ENCODE assay signal across 8 mouse cellular contexts in genomic region chr5:115133358-115134066, GRCm38 (mm10). TPM values are rescaled to one million over a fixed set of nuclear protein-coding genes. Genes with fewer than 3 reads are reported as not detected.
DNase-seq lines count a peak whose midpoint lies in the region; ATAC-seq and TF ChIP-seq lines count a peak whose summit lies in the region.

No protein-coding gene starts in this region.

- TF ChIP-seq CTCF in CH12.LX (conservative IDR thresholded peaks at IDR 0.05 in 1 of 2, IDR thresholded peaks at IDR 0.05 in 1 of 2; ENCODE audit: low read depth in 2 of 2, low read length in 2 of 2) = no peak

- no peak for ATAC-seq in heart, embryonic 16.5 days (replicated peaks; ENCODE audit: extremely low read depth, insufficient read depth, low FRiP score)
- 0 out of 2 replicates have a peak, but pooled peaks have one; percentile 26 for ATAC-seq in megakaryocyte, adult 5-6 weeks (ENCODE audit: poor library complexity, severe bottlenecking)

- in situ Hi-C loops in CH12.LX (cut with MboI; ENCODE audit: low pct_ligation_motif_present, low pct_unique_long_range_greater_than_20kb, low sequenced_read_pairs) = no loop called here

- peak overlapping the region; percentile 79; the same call in 1 of the 2 replicates for H3K27ac ChIP-seq in CH12.LX (ENCODE audit: insufficient read depth, low read depth)
- no peak overlapping the region for H3K27ac ChIP-seq in heart, embryonic 16.5 days (ENCODE audit: low read length)

- dilution Hi-C loops in CH12.LX (cut with MboI; ENCODE audit: extremely low pct_ligation_motif_present, extremely low pct_unique_long_range_greater_than_20kb, low sequenced_read_pairs) = no loop called here

- 69% methylated on average over 6 of the region's 6 CpGs for WGBS in heart, embryonic 16.5 days

- peak overlapping the region; percentile 78 to 90 (median 83) for H3K4me3 ChIP-seq in CH12.LX (replicated peaks in 1 of 3; ENCODE audit: low read depth in 2 of 3, low read length in 2 of 3, poor library complexity in 1 of 3)
- peak overlapping the region; percentile 72 for H3K4me3 ChIP-seq in heart, embryonic 16.5 days (ENCODE audit: low read length)

- H3K9ac ChIP-seq in CH12.LX (ENCODE audit: insufficient read depth, low read depth) = peak overlapping the region; percentile 83
- H3K9ac ChIP-seq in heart, embryonic 16.5 days (ENCODE audit: low read length) = peak overlapping the region; percentile 84

- peak; percentile 85 for TF ChIP-seq EP300 in CH12.LX (IDR thresholded peaks at IDR 0.05; ENCODE audit: low read length)

- peaks cover 8% of the 10 kb centered on the region for H3K27me3 ChIP-seq in CH12.LX (replicated peaks)
- H3K27me3 ChIP-seq in heart, embryonic 16.5 days (ENCODE audit: control insufficient read depth, insufficient read depth, low read length) = 0 out of 2 replicates have a peak, but pooled peaks cover 3% of the 10 kb centered on the region

- H3K79me2 ChIP-seq in CH12.LX (replicated peaks; ENCODE audit: control insufficient read depth, extremely low read depth, insufficient read depth, poor library complexity, severe bottlenecking) = peaks cover 19% of the 10 kb centered on the region; the same call in 1 of the 2 replicates

- H3K36me3 ChIP-seq in CH12.LX (replicated peaks in 1 of 2; ENCODE audit: control insufficient read depth in 1 of 2, insufficient read depth in 1 of 2, low read length in 1 of 2) = peaks cover 12 to 26% of the 10 kb centered on the region in 2 experiments
- peaks cover 6% of the 10 kb centered on the region; the same call in 1 of the 2 replicates for H3K36me3 ChIP-seq in heart, embryonic 16.5 days (ENCODE audit: control insufficient read depth, insufficient read depth)

- no peak for TF ChIP-seq RAD21 in CH12.LX (IDR thresholded peaks at IDR 0.05; ENCODE audit: low read depth, low read length)

- peaks cover 5 to 33% of the 10 kb centered on the region in 2 experiments for H3K4me1 ChIP-seq in CH12.LX (ENCODE audit: control insufficient read depth in 1 of 2, insufficient read depth in 2 of 2)
- peaks cover 12% of the 10 kb centered on the region for H3K4me1 ChIP-seq in heart, embryonic 16.5 days (ENCODE audit: control insufficient read depth, insufficient read depth, low read length)

- peaks cover 3% of the 10 kb centered on the region for H3K9me3 ChIP-seq in CH12.LX (replicated peaks; ENCODE audit: low read length)
- H3K9me3 ChIP-seq in heart, embryonic 16.5 days (replicated peaks; ENCODE audit: control insufficient read depth, low read length) = no peaks in the 10 kb centered on the region

- H3K4me2 ChIP-seq in CH12.LX (ENCODE audit: insufficient read depth, low read depth, poor library complexity, severe bottlenecking) = peak overlapping the region; percentile 86
- H3K4me2 ChIP-seq in heart, embryonic 16.5 days (ENCODE audit: low read depth, low read length) = peak overlapping the region; percentile 99

- DNase-seq in heart, adult 11 months = peak; percentile 91
- DNase-seq in heart, postnatal 4 days = no peak
- no peak for DNase-seq in CH12.LX (ENCODE audit: extremely low read depth)
- no peak for DNase-seq in embryo, embryonic 10 days (ENCODE audit: low spot score)
- DNase-seq in Muller cell, postnatal 12 days (ENCODE audit: inconsistent ontology term) = no peak
- DNase-seq in thymus, postnatal 14 days = no peak

- no peak for TF ChIP-seq POLR2A in CH12.LX (IDR thresholded peaks at IDR 0.05; ENCODE audit: low read depth, low read length)

TF ChIP-seq in CH12.LX, 34 proteins besides CTCF, POLR2A, EP300 and RAD21:
- TF ChIP-seq UBTF (IDR thresholded peaks at IDR 0.05; ENCODE audit: low read depth, low read length) (no peak), SIN3A (IDR thresholded peaks at IDR 0.05; ENCODE audit: low read length) (peak; percentile 81; the same call in 1 of the 2 replicates), MEF2A (IDR thresholded peaks at IDR 0.05; ENCODE audit: borderline replicate concordance, low read depth, low read length) (peak; percentile 21; the same call in 1 of the 2 replicates), MXI1 (IDR thresholded peaks at IDR 0.05; ENCODE audit: low read depth, low read length) (peak; percentile 79), MAZ (IDR thresholded peaks at IDR 0.05; ENCODE audit: low read depth, low read length) (no peak), CHD1 (IDR thresholded peaks at IDR 0.05; ENCODE audit: low read depth, low read length) (no peak), HCFC1 (IDR thresholded peaks at IDR 0.05; ENCODE audit: low read depth, low read length) (no peak; the same call in 1 of the 2 replicates), MYC (IDR thresholded peaks at IDR 0.05; ENCODE audit: low read depth, low read length) (peak; percentile 69), POLR2AphosphoS2 (IDR thresholded peaks at IDR 0.05; ENCODE audit: low read depth, low read length) (no peak), NRF1 (IDR thresholded peaks at IDR 0.05; ENCODE audit: low read depth, low read length) (no peak), TBP (conservative IDR thresholded peaks at IDR 0.05; ENCODE audit: low read depth, low read length) (no peak), MAX (IDR thresholded peaks at IDR 0.05; ENCODE audit: low read length) (no peak), RCOR1 (conservative IDR thresholded peaks at IDR 0.05; ENCODE audit: low read depth, low read length) (0 out of 2 replicates have a peak, but pooled peaks have one; percentile 24), ZNF384 (IDR thresholded peaks at IDR 0.05; ENCODE audit: low read depth, low read length) (no peak), TCF12 (IDR thresholded peaks at IDR 0.05; ENCODE audit: low read depth, low read length) (peak; percentile 35; the same call in 1 of the 2 replicates), BHLHE40 (IDR thresholded peaks at IDR 0.05; ENCODE audit: low read depth, low read length) (peak; percentile 48), E2F4 (IDR thresholded peaks at IDR 0.05; ENCODE audit: insufficient replicate concordance, low read depth, low read length) (no peak), MAFK (IDR thresholded peaks at IDR 0.05; ENCODE audit: insufficient replicate concordance, low read length) (0 out of 2 replicates have a peak, but pooled peaks have one; percentile 43), ELF1 (IDR thresholded peaks at IDR 0.05; ENCODE audit: low read depth, low read length) (no peak), JUN (IDR thresholded peaks at IDR 0.05; ENCODE audit: insufficient read depth, low read depth, low read length) (no peak; the same call in 1 of the 2 replicates), SMC3 (IDR thresholded peaks at IDR 0.05; ENCODE audit: low read depth, low read length) (no peak), USF2 (conservative IDR thresholded peaks at IDR 0.05; ENCODE audit: low read depth, low read length) (no peak), ZKSCAN1 (IDR thresholded peaks at IDR 0.05; ENCODE audit: borderline replicate concordance, low read depth, low read length) (no peak), USF1 (IDR thresholded peaks at IDR 0.05; ENCODE audit: low read depth, low read length) (no peak), NELFE (IDR thresholded peaks at IDR 0.05; ENCODE audit: low read depth, low read length) (no peak), ETS1 (conservative IDR thresholded peaks at IDR 0.05; ENCODE audit: low read depth, low read length) (peak; percentile 42; the same call in 1 of the 2 replicates), IRF4 (IDR thresholded peaks at IDR 0.05; ENCODE audit: low read depth, low read length) (peak; percentile 92), JUND (conservative IDR thresholded peaks at IDR 0.05; ENCODE audit: low read depth, low read length) (peak; percentile 56; the same call in 1 of the 2 replicates), KAT2A (IDR thresholded peaks at IDR 0.05; ENCODE audit: insufficient replicate concordance, low read length) (no peak), CHD2 (IDR thresholded peaks at IDR 0.05; ENCODE audit: low read length) (peak; percentile 48; the same call in 1 of the 2 replicates), GABPA (IDR thresholded peaks at IDR 0.05; ENCODE audit: insufficient replicate concordance, low read depth, low read length) (no peak), ZMIZ1 (IDR thresholded peaks at IDR 0.05; ENCODE audit: low read depth, low read length) (no peak), PAX5 (IDR thresholded peaks at IDR 0.05; ENCODE audit: low read length) (no peak), ZC3H11A (IDR thresholded peaks at IDR 0.05; ENCODE audit: low read depth, low read length) (no peak)
TF ChIP-seq in CH12.LX: peak in this region for 12.

RNA-seq across cellular contexts. Expression of gene Unc119b, which starts 1.3 kb away (rescaled TPM):
- total RNA-seq in heart, postnatal 4 days (2021) = 10 to 100 TPM; 21.7 to 25.9 TPM
- 21.7 and 22.6 TPM in 2 replicates for total RNA-seq in CH12.LX (2012; rRNA removed)
- 11.9 and 13.3 TPM in 2 replicates for total RNA-seq in CH12.LX (2014; rRNA removed)
- 17.7 and 18.4 TPM in 2 replicates for polyA plus RNA-seq in CH12.LX (2012; ENCODE audit: insufficient read length, low read depth)
- polyA plus RNA-seq in heart, embryonic 16.5 days (2015; fragmentation: Nextera tagmentation; extraction: Ambion mirVana) = 20.7 and 22.6 TPM in 2 replicates
- 12.5 and 14.0 TPM in 2 replicates for total RNA-seq in megakaryocyte, adult 5-6 weeks (2015)
- total RNA-seq in megakaryocyte, adult 5-6 weeks (2017) = 13.3 and 19.9 TPM in 2 replicates

RNA-seq across cellular contexts. Expression of gene Acads, which starts 14.4 kb away (rescaled TPM):
- 100 to 1,000 TPM; 153 to 165 TPM for total RNA-seq in heart, postnatal 4 days (2021)
- total RNA-seq in CH12.LX (2012; rRNA removed) (49.2 and 57.8 TPM in 2 replicates), CH12.LX (2014; rRNA removed) (43.1 and 46.6 TPM in 2 replicates)
- 37.7 and 43.0 TPM in 2 replicates for polyA plus RNA-seq in CH12.LX (2012; ENCODE audit: insufficient read length, low read depth)
- 140 and 143 TPM in 2 replicates for polyA plus RNA-seq in heart, embryonic 16.5 days (2015; fragmentation: Nextera tagmentation; extraction: Ambion mirVana)
- total RNA-seq in megakaryocyte, adult 5-6 weeks (2015) = 13.5 and 15.2 TPM in 2 replicates
- 13.0 and 17.4 TPM in 2 replicates for total RNA-seq in megakaryocyte, adult 5-6 weeks (2017)

RNA-seq across cellular contexts. Expression of gene Mlec, which starts 24.5 kb away (rescaled TPM):
- 100 to 1,000 TPM; 104 to 111 TPM for total RNA-seq in heart, postnatal 4 days (2021)
- total RNA-seq in CH12.LX (2012; rRNA removed) = 128 and 144 TPM in 2 replicates
- total RNA-seq in CH12.LX (2014; rRNA removed) = 91.6 and 101 TPM in 2 replicates
- polyA plus RNA-seq in CH12.LX (2012; ENCODE audit: insufficient read length, low read depth) = 143 and 164 TPM in 2 replicates
- polyA plus RNA-seq in heart, embryonic 16.5 days (2015; fragmentation: Nextera tagmentation; extraction: Ambion mirVana) = 50.7 and 55.8 TPM in 2 replicates
- total RNA-seq in megakaryocyte, adult 5-6 weeks (2015) = 76.4 and 97.7 TPM in 2 replicates
- 117 and 118 TPM in 2 replicates for total RNA-seq in megakaryocyte, adult 5-6 weeks (2017)

RNA-seq across cellular contexts. Expression of gene Gm10401, which starts 35.4 kb away (rescaled TPM):
- not detected for total RNA-seq in heart, postnatal 4 days (2021)
- 1.7 and 3.2 TPM in 2 replicates for total RNA-seq in CH12.LX (2012; rRNA removed)
- total RNA-seq in CH12.LX (2014; rRNA removed) = not detected in 2 replicates
- polyA plus RNA-seq in CH12.LX (2012; ENCODE audit: insufficient read length, low read depth) = 6.9 and 10.9 TPM in 2 replicates
- 9.2 and 14.9 TPM in 2 replicates for polyA plus RNA-seq in heart, embryonic 16.5 days (2015; fragmentation: Nextera tagmentation; extraction: Ambion mirVana)
- total RNA-seq in megakaryocyte, adult 5-6 weeks (2015) = not detected in 2 replicates
- not detected in 2 replicates for total RNA-seq in megakaryocyte, adult 5-6 weeks (2017)
